Mouse (Mus musculus) heart, embryonic 15.5 days (tissue): ENCODE results near the gene Ankrd49. TPM values are rescaled to one million over a fixed set of nuclear protein-coding genes. Genes with fewer than 3 reads are reported as not detected.
A peak's percentile ranks its signal among the peaks of the same experiment; 100 is the strongest.

Source experiments
- ATAC-seq: fragments of 200-750 bp; cut with Nextera tagmentation; replicated peaks from 2 replicates; pipeline ENCODE4 v1.8.0; 2017; ENCODE audit warnings: low read depth, moderate TSS enrichment; ENCODE audit not compliant: insufficient number of reproducible peaks, insufficient read depth, low FRiP score
- H3K27ac ChIP-seq: fragments of 300-500 bp; sonication (generic); 2 replicates; pipeline ENCODE4 v1.5.1; 2015; ENCODE audit warnings: mild to moderate bottlenecking, inconsistent platforms
- H3K27me3 ChIP-seq: fragments of 300-500 bp; sonication (generic); 2 replicates; pipeline ENCODE4 v1.6.1; 2015; ENCODE audit warnings: inconsistent platforms
- H3K36me3 ChIP-seq: fragments of 300-500 bp; sonication (generic); 2 replicates; pipeline ENCODE4 v1.6.1; 2015; ENCODE audit warnings: mild to moderate bottlenecking, inconsistent platforms
- H3K4me1 ChIP-seq: fragments of 300-500 bp; sonication (generic); replicated peaks from 2 replicates; pipeline ENCODE4 v1.6.1; 2015; ENCODE audit warnings: inconsistent platforms
- H3K4me2 ChIP-seq: fragments of 300-500 bp; sonication (generic); 2 replicates; pipeline ENCODE4 v1.6.1; 2015; ENCODE audit warnings: inconsistent platforms, mild to moderate bottlenecking, moderate library complexity
- H3K4me3 ChIP-seq: fragments of 300-500 bp; sonication (generic); 2 replicates; pipeline ENCODE4 v1.5.1; 2015; ENCODE audit warnings: mild to moderate bottlenecking, inconsistent platforms
- H3K9ac ChIP-seq: fragments of 300-500 bp; sonication (generic); 2 replicates; pipeline ENCODE4 v1.6.1; 2015; ENCODE audit warnings: mild to moderate bottlenecking, inconsistent platforms
- H3K9me3 ChIP-seq: fragments of 300-500 bp; sonication (generic); replicated peaks from 2 replicates; pipeline ENCODE4 v1.6.1; 2016; ENCODE audit warnings: inconsistent platforms
- WGBS: fragments of 180-500 bp; shearing (Covaris S2); methylation state at CpG from one replicate; pipeline ENCODE4 v1.1.7; 2015; ENCODE audit warnings: mixed read lengths; 5-methylcytosine and 5-hydroxymethylcytosine counted together
- polyA plus RNA-seq: library from polyadenylated mRNA; unstranded; fragments of >200 nt; fragmentation: Nextera tagmentation; extraction: Ambion mirVana; gene quantifications from 2 replicates; pipeline ENCODE4 v1.2.1, GENCODE M21; 2015

Gene Ankrd49
- polyA plus RNA-seq, 1 experiment from 2014 or later = 18.9 TPM

- H3K36me3 ChIP-seq = no peaks in the 10 kb centered on the region
- ATAC-seq = no peak
- WGBS = 65% methylated on average over 4 of the region's 4 CpGs
- no peak overlapping the region for H3K9ac ChIP-seq
- no peak overlapping the region for H3K4me3 ChIP-seq
- no peak overlapping the region for H3K27ac ChIP-seq
- no peak overlapping the region for H3K4me2 ChIP-seq
- no peaks in the 10 kb centered on the region for H3K4me1 ChIP-seq
- no peaks in the 10 kb centered on the region for H3K27me3 ChIP-seq
- no peaks in the 10 kb centered on the region for H3K9me3 ChIP-seq
Observed at GRCm38 (mm10) chr9:14739498-14740150, 45.0 kb downstream of the Ankrd49 start.

GRCm38 (mm10) chr9:14730941-14731541 is 53.6 kb downstream of the Ankrd49 start:
- Histone ChIP-seq H3K4me3 (no peak overlapping the region), H3K27me3 (0 out of 2 replicates have a peak, but pooled peaks cover 4% of the 10 kb centered on the region), H3K36me3 (no peaks in the 10 kb centered on the region), H3K9me3 (no peaks in the 10 kb centered on the region), H3K4me1 (0 out of 2 replicates have a peak, but pooled peaks cover 3% of the 10 kb centered on the region), H3K27ac (no peak overlapping the region; the same call in 1 of the 2 replicates), H3K9ac (no peak overlapping the region), H3K4me2 (no peak overlapping the region)
- 47% methylated on average over 9 of the region's 9 CpGs for WGBS
- ATAC-seq = 0 out of 2 replicates have a peak, but pooled peaks have one; percentile 35

Other genes starting within 250 kb of the Ankrd49 start
- gene Amotl1, start 139.8 kb downstream of the Ankrd49 start, polyA plus RNA-seq = 16.1 and 19.6 TPM in 2 replicates
- 0.08 and 0.15 TPM in 2 replicates for gene Piwil4, start 44.1 kb downstream of the Ankrd49 start, polyA plus RNA-seq
- gene Fut4, start 32.5 kb downstream of the Ankrd49 start, polyA plus RNA-seq = 1.2 and 1.4 TPM in 2 replicates
- gene 1700012B09Rik, start 13.8 kb downstream of the Ankrd49 start, polyA plus RNA-seq = 0.26 and 0.43 TPM in 2 replicates
- gene Mre11a, start 202 bp downstream of the Ankrd49 start, polyA plus RNA-seq = 12.8 and 14.5 TPM in 2 replicates
- gene Gpr83, start 75.4 kb upstream of the Ankrd49 start, polyA plus RNA-seq = 0.26 and 2.3 TPM in 2 replicates
- 0.13 and 1.8 TPM in 2 replicates for gene Izumo1r, start 119.1 kb upstream of the Ankrd49 start, polyA plus RNA-seq